Mouse (Mus musculus): ENCODE measurements at regions not wholly inside any gene's neighbourhood (a gene's known extent, or its start where the extent isn't known, plus 50 kb on each side); places are given as distances from the start of the nearest gene placed in this dataset.
A peak's percentile ranks its signal among the peaks of the same experiment; 100 is the strongest.

GRCm38 (mm10) chr14:109874230-109874629 is 880.7 kb downstream of the Slitrk6 start:
- TF ChIP-seq CTCF (IDR thresholded peaks at IDR 0.05; ENCODE audit: borderline replicate concordance, insufficient read depth, low read depth, low read length) (peak; percentile 37), POLR2A (IDR thresholded peaks at IDR 0.05; ENCODE audit: borderline replicate concordance, insufficient read depth, low read length) (no peak)
